In genomic region chr5:111204976-111205586, GRCm38 (mm10) we compare ENCODE assay signal across 12 mouse cellular contexts.
A peak's percentile ranks its signal among the peaks of the same experiment; 100 is the strongest.
DNase-seq lines count a peak whose midpoint lies in the region; ATAC-seq and TF ChIP-seq lines count a peak whose summit lies in the region.
"Had no signal": no experiment of that assay in that cellular context is flagged by ENCODE, and none has a peak within 500 bp of the region (broad histone marks: within the 10 kb centered on the region; RNA-seq: fewer than 3 reads in every experiment).

No protein-coding gene starts in this region.

- 61% methylated on average over 4 of the region's 4 CpGs for WGBS in heart, embryonic 16.5 days
- 33% methylated on average over 4 of the region's 4 CpGs for WGBS in hindbrain, postnatal 0 days

- H3K27ac ChIP-seq in heart, embryonic 16.5 days (ENCODE audit: low read length), result 0 out of 2 replicates have a peak overlapping the region, but pooled peaks have one; percentile 13
- peak overlapping the region; percentile 54 for H3K27ac ChIP-seq in hindbrain, postnatal 0 days

- no peak overlapping the region for H3K4me3 ChIP-seq in heart, embryonic 16.5 days (ENCODE audit: low read length)
- no peak overlapping the region for H3K4me3 ChIP-seq in hindbrain, postnatal 0 days (ENCODE audit: low read length)

- no peak overlapping the region for H3K4me2 ChIP-seq in heart, embryonic 16.5 days (ENCODE audit: low read depth, low read length)
- no peak overlapping the region for H3K4me2 ChIP-seq in hindbrain, postnatal 0 days (ENCODE audit: low read depth, low read length)

- peaks cover 15% of the 10 kb centered on the region for H3K4me1 ChIP-seq in heart, embryonic 16.5 days (ENCODE audit: control insufficient read depth, insufficient read depth, low read length)
- H3K4me1 ChIP-seq in hindbrain, postnatal 0 days (ENCODE audit: insufficient read depth, low read length), result peaks cover 36% of the 10 kb centered on the region

- no peaks in the 10 kb centered on the region for H3K9me3 ChIP-seq in heart, embryonic 16.5 days (replicated peaks; ENCODE audit: control insufficient read depth, low read length)
- H3K9me3 ChIP-seq in hindbrain, postnatal 0 days (ENCODE audit: low read length), result no peaks in the 10 kb centered on the region
- H3K9me3 ChIP-seq: megakaryocyte, embryonic 14.5 days had no signal

- no peaks in the 10 kb centered on the region for H3K36me3 ChIP-seq in heart, embryonic 16.5 days (ENCODE audit: control insufficient read depth, insufficient read depth)
- H3K36me3 ChIP-seq in hindbrain, postnatal 0 days (ENCODE audit: insufficient read depth, low read length), result no peaks in the 10 kb centered on the region

- DNase-seq in heart, adult 9 months (ENCODE audit: low spot score in 2 of 2), result no peak
- peak; percentile 64 for DNase-seq in retina, postnatal 1 day
- no peak for DNase-seq in retina, embryonic 14.5 days (ENCODE audit: low spot score)
- no peak for DNase-seq in hindbrain, postnatal 0 days (ENCODE audit: low spot score)
- DNase-seq in heart, postnatal 4 days, result no peak
- DNase-seq in layer of hippocampus, adult 8-10 months (ENCODE audit: low spot score in 2 of 2), result no peak
- no peak for DNase-seq in adrenal gland, postnatal 4 days (ENCODE audit: low spot score in 2 of 2)
- DNase-seq: cerebellum, adult 8-10 months; right cerebral cortex, adult 18-20 months; thymus, adult 18-20 months had no signal

- no peak for ATAC-seq in heart, embryonic 16.5 days (replicated peaks; ENCODE audit: extremely low read depth, insufficient read depth, low FRiP score)
- ATAC-seq in hindbrain, postnatal 0 days, result no peak

- H3K27me3 ChIP-seq in heart, embryonic 16.5 days (ENCODE audit: control insufficient read depth, insufficient read depth, low read length), result no peaks in the 10 kb centered on the region; the same call in 1 of the 2 replicates
- no peaks in the 10 kb centered on the region for H3K27me3 ChIP-seq in hindbrain, postnatal 0 days (ENCODE audit: insufficient read depth, low read length)

- H3K9ac ChIP-seq in heart, embryonic 16.5 days (ENCODE audit: low read length), result no peak overlapping the region
- H3K9ac ChIP-seq in hindbrain, postnatal 0 days (replicated peaks; ENCODE audit: low read length), result no peak overlapping the region

- no peak for TF ChIP-seq CTCF in hindbrain, postnatal 0 days (IDR thresholded peaks at IDR 0.05; ENCODE audit: low read depth)
